Mouse (Mus musculus): ENCODE data around the gene Dctn2.
"Not testable (repeated sequence)": the region's sequence is repeated elsewhere in the genome, so short reads cannot be mapped to it uniquely, and the experiment has no call there.

Gene Dctn2

DNA sequence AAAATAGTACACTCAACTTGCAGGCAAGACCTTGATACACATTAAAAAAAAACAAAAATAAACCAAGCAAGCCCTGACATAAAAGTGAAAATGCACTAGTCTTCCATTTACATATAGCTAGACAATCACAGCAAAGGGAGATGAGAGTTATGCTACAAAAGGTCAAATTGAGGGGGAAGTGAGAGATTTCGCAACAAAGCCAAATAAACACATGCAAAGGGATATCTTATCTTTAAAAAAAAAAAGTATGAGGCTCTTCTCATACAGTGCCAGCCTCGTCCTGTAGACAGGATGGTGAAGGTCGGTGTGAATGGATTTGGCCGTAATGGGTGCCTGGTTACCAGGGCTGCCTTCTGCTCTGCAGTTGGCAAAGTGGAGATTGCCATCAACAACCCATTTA is 46.7 kb downstream of the Dctn2 start:
- DNase-seq (ENCODE audit: extremely low spot score), result no peak

DNA sequence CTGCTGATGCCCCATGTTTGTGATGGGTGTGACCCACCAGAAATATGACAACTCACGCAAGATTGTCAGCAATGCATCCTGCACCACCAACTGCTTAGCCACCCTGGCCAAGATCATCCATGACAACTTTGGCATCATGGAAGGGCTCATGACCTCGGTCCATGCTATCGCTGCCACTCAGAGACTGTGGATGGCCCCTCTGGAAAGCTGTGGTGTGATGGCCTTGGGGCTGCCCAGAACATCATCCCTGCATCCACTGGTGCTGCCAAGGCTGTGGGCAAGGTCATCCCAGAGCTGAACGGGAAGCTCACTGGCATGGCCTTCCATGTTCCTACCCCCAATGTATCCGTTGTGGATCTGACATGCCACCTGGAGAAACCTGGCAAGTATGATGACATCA is 47.3 kb downstream of the Dctn2 start:
- DNase-seq (ENCODE audit: extremely low spot score), result not testable (repeated sequence)

DNA sequence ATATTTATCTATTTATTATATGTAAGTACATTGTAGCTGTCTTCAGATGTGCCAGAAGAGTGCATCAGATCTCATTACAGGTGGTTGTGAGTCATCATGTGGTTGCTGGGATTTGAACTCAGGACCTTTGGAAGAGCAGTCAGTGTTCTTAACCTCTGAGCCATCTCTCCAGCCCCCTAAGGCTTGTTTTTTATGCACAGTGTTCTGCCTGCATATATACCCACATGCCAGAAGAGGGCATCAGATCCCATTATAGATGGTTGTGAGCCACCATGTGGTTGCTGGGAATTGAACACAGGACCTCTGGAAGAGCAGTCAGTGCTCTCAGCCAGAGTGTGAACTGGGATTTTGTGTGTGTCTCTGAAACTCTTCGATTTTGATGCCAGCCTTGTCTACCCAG is 48.8 kb downstream of the Dctn2 start:
- not testable (repeated sequence) for DNase-seq (ENCODE audit: extremely low spot score)

DNA sequence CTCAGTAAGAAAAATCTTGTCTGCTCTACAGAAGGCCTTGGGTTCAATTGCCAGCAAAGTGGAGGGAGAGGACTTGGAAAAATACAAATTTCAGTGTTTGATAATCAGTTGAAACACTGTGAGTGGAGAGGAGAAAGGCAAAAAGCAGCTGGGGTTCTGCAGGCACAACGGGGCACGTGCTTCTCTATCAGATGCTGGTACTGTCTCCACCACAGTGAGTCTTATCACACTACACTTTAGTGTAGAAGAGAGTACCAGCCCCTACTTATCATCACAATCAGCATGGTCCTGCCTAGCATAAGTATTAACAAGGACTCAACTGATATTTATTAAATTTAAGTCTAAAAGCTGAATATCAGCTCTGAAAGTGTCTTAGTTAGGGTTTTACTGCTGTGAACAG is 51.1 kb downstream of the Dctn2 start:
- DNase-seq (ENCODE audit: extremely low spot score), result no peak

DNA sequence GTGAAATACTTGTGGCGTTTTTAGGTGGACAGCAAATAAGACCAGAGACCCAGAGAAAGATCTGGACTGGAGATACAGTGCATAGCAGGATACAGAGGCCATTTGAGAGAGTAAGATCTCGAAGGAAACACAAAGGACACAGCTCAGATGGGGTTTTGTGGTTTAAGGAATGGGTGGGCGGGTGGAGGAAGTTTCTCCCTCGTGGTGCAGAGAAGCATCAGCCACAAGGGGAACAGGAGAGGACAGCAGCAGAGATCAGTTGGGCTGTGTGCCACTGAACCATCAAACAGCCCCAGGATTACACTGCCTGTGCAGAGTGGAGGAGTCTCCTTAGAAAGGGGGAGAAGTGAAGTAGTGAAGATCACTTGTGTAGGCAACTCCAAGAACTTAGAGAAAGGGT is 51.8 kb downstream of the Dctn2 start:
- no peak for DNase-seq (ENCODE audit: extremely low spot score)

DNA sequence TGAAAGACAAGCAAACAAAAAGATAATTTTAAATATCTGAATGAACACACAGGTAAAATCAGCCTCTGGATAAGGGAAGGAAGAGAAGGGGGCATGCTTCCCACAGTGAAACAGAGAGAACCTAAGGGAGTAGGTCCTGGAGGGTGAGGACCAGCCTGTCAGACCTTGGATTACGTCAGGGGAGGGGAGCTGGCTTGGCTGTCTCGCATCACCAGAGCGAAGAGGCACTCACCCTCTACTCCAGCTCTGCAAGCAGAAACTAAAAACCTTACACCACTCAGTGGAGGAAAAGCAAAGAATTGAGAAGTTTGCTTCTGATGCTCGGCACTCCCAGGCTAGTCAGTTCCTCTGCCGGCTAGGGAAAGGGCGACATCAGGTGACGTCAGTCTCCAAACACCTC is 53.8 kb downstream of the Dctn2 start:
- no peak for DNase-seq (ENCODE audit: extremely low spot score)

DNA sequence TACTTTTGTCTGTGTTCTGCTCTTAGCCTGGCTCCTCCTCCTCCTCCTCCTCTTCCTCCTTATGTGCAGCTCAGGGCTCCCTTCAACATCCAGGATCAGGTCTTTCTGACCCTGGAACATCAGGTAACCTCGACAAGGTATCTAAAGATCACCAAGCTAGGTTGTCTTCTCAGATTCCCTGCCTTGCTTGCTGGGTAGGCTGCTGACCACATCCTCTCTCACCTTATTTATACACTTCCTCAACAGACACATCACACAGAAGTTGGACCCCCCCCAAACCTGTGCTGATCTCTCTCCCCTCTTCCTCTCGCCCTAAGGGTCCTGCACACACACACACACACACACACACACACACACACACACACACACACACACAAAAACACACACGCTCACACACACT is 55.5 kb downstream of the Dctn2 start, which contains the start of gene Arhgap9:
Arhgap9 (plus strand) TSS at position 344 of the 400 bp plus-strand sequence.
- DNase-seq (ENCODE audit: extremely low spot score), result no peak

DNA sequence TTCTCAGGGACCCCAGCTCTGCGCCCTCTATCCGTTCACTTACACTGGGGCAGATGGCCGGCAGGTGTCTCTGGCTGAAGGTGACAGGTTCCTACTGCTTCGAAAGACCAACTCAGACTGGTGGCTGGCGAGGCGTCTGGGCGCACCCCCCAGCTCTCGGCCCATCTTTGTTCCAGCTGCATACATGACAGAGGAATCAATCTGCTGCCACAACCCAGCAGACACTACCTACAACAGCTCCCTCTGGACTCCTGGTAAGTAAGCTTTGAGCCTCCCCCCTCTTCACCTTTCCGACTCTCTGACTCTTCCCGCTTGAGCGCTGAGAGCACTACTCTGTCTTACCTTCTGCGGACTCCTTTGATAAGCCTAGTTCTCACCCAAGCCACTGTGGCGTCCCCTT is 56.0 kb downstream of the Dctn2 start:
- no peak for DNase-seq (ENCODE audit: extremely low spot score)

DNA sequence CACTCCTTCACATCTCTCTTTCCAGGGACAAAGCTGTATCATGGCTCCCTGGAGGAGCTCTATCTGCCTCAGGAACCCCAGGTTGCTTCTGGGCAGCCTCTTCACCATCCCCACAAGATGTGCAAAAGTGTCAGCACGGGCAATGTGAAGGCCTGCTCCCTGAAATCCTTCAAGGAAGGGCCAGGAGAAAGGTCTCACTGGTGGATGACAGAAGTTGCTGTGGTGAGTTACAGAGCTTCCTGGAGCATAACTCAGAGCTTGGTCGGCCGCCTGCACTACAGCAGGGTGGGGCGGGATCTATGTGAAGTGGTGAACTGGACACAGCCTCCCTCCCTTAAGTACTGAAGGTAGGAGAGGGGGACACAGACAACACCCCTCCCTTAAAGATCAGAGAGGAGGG is 56.5 kb downstream of the Dctn2 start:
- DNase-seq (ENCODE audit: extremely low spot score), result no peak

DNA sequence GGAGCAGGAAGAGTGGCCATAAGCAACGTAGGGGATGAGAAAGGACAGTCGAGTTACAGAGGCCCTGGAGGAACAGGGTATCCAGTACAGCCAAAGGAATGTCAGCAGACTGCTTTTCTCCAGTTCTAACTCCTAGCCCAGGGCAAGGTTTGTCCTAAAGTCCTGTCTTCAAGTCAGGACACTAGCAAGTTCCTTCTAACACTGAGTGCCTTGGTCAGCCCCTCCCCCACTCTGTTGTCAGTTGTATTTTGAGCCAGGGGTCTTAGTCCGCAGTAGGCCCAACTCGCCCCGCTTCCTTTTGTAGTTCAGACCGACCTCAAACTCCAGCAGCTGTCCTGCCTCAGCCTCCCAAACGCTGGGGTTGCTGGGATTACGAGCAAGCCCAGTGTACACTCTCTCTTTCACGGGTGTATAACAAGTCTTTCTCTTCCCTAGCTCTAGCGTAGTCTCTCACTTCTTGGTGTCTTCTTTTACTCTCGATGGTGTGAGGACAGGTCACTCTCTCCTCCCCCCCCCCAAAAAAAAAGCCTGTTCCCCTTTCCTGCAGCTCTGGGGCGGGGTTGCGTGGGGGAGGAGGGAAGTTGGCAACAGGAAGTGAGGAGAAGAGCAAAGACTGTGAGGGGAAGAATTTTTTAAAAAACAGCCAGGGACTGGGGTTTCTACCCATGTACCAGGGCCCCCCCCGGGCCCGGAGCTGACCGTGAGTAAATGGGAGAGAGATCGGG is 57.1 kb downstream of the Dctn2 start:
- DNase-seq (ENCODE audit: extremely low spot score), result no peak

DNA sequence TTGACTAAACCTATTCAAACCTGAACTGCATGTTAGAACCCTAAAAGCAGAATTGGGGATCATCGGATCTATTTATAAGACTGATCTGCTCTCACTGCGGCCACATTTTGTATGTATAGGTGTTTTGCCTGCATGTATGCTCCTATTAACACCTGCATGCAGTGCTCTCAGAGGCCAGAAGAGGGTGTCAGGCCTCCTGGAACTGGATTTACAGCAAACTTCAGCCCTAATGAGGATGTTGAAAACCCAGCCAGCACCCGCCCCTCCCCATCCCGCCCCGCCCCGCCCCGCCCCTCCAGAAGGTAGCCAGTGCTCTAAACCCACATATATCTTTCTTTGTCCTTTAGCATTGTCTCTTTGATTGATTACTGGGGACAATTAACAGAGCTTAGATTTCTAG is 58.3 kb downstream of the Dctn2 start:
- peak; percentile 67 for DNase-seq (ENCODE audit: extremely low spot score)

DNA sequence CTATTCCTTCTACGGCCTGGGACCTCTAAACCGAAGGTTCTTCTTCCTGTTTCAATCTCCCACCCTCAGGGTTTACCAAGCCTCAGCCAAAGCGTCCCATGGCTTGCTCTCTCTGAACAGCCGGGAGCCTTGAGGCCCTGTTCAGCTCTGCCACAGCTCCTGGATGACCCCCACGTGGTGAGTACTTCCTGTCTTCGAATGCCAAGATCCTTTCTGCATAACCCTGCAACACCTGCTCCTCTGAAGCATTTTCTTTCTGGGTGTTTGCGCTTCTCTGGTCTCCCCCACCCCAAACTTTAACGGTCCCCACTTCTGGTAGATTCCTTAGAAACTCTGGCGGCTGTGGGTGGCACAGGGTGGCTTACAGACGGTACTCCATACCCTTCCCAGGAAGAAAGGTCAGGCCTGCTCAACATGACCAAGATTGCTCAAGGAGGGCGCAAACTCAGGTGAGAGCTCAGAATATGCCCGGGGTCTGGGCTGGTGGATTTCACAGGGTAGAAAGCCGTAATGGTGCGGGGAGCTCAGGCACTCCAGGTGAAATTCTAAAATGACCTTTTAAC is 59.4 kb downstream of the Dctn2 start:
- DNase-seq (ENCODE audit: extremely low spot score), result no peak

DNA sequence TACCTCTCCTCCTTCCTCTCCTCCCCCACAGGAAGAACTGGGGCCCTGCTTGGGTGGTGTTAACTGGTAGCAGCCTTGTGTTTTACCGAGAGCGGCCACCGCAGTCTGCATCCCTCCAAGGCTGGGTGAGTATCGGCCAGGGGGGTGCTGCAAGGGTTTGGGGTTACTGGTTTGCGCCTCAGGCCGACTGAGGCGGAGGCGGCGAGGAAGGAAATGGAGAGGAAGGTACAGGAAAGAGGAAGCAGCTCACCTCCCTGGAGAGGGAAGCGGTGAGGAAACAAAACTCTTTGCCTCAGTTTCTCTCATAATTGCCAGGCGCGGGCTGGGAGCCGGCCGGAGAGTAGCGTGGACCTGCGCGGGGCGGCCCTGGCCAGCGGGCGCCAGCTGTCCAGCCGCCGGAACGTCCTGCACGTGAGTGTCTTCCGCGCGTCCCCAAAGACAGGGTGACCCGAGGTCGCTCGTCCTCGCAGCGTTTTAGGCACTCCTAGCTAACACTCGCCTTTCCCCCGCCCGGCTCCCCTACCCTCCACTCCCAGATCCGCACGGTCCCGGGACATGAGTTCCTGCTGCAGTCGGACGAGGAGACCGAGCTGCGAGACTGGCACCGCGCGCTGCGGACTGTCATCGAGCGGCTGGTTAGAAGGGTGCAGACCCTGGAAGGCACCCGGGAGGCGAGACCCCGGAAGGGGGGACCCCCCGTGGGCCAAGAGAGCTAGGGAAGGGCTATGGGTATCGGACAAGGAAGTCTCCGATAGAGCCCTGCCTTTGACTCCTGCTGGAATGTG is 60.0 kb downstream of the Dctn2 start:
- DNase-seq (ENCODE audit: extremely low spot score), result peak; percentile 52

DNA sequence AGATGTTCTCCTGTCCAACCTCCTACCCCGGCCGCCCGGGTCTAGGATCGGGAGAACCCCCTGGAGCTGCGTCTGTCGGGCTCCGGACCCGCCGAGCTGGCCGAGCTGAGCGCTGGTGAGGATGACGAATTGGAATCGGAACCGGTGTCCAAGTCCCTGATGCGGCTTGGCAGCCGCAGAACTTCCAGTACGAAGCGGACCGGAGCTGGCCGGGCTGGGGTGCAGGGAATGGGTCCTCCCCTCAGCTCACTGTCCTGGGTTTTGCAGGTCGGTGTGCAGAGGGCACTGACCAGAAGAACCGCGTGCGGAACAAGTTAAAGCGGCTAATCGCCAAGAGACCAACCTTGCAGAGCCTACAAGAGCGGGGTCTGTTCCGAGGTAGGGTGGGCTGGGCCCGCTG is 60.7 kb downstream of the Dctn2 start:
- DNase-seq (ENCODE audit: extremely low spot score), result no peak

DNA sequence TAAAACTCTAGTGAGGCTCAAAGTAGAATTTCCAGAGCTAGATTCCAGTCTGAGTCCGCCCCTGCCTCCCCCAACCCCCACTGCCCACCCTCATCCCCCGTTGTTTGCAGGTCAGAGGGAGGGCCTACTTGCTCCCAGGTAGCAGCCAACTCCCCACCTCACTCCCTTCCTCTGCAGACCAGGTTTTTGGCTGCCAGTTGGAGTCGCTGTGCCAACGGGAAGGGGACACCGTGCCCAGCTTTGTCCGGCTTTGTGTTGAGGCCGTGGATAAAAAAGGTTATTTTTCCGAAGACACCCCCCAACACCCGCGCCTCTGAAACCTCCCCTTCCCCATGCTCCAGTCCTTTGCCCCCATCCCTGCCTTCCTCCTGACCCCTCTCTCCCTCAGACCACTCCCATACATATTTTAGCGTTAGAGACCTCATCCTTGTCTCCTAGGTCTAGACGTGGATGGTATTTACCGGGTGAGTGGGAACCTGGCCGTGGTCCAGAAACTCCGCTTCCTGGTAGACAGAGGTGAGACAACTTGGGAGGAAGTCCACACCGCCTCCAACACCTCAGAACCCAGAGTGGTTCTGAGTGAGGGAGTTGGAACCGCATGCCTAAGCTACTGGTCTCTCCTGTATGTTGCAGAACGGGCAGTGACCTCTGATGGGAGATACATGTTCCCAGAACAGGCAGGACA is 61.4 kb downstream of the Dctn2 start:
- DNase-seq (ENCODE audit: extremely low spot score), result no peak

DNA sequence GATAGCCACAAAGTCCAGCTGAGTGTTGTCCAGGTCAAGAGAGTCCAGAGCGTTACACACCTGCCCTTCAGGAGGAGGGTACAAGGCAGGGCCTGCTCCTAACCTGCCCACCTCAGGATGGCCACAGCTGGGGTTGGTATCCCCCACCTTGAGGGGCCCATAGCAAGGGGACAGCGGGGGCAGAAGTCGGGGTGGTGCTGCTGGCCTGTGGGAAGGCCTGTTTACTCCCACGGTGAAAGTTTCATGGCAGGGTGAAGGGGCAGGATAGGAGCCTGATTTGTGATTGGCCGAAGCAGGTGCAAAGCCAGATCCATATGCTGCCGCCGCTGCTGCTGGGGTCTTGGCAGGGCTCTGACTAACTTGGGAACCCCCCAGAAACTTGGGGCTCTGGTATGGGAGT is 64.0 kb downstream of the Dctn2 start:
- no peak for DNase-seq (ENCODE audit: extremely low spot score)

Measured in embryo, embryonic 9.5 days (tissue).